Mouse (Mus musculus) ES-E14 (cell line): Measurements from ENCODE around the gene Exoc3l2.

ENCODE experiments used
- CHD2 ChIP-seq: IDR thresholded peaks from 2 replicates; pipeline ENCODE4 v1.6.1; 2014; ENCODE audit warnings: mild to moderate bottlenecking, low read depth, low read length, inconsistent platforms
- HCFC1 ChIP-seq: IDR thresholded peaks from 2 replicates; pipeline ENCODE4 v1.6.1; 2012; ENCODE audit warnings: low read length, inconsistent platforms, borderline replicate concordance; ENCODE audit not compliant: insufficient read depth
- MAFK ChIP-seq: IDR thresholded peaks from 2 replicates; pipeline ENCODE4 v1.6.1; 2014; ENCODE audit warnings: mild to moderate bottlenecking, low read depth, low read length, inconsistent platforms; ENCODE audit not compliant: insufficient read depth
- ZC3H11A ChIP-seq: IDR thresholded peaks from 2 replicates; pipeline ENCODE4 v1.6.1; 2012; ENCODE audit warnings: low read depth, mild to moderate bottlenecking, inconsistent platforms, low read length, borderline replicate concordance
- ZNF384 ChIP-seq: IDR thresholded peaks from 2 replicates; pipeline ENCODE4 v1.6.1; 2012; ENCODE audit warnings: low read depth, low read length, inconsistent platforms

DNA sequence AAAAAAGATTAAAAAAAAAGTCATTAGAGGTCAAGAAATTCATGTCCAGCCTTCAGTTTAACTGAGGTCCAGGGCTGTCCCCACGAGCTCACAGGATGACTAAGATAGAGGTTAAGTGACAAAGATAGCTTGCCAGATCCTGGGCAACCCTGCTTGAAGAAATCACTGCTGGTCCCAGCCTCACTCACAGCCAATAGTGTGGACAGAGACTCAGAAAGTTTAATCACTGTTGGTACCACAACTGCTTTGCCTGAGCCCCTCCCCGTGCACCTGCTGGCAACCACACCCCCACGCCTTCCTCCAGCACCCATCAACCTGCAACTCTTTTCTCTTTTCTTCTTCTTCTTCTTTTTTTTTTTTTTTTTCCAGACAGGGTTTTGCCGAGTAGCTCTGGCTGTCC lies 39.1 kb upstream of the Exoc3l2 start:
- TF ChIP-seq HCFC1 (no peak), ZNF384 (no peak), ZC3H11A (no peak), CHD2 (no peak), MAFK (no peak)
